Mouse (Mus musculus) kidney, adult 2 months (tissue): ENCODE results near the gene Cabp2.

ENCODE experiments used
- CTCF ChIP-seq: fragments of 200-500 bp; conservative IDR thresholded peaks from 2 replicates; pipeline ENCODE4 v1.5.1; 2011; ENCODE audit warnings: low read depth, mild to moderate bottlenecking, control low read depth, low read length, moderate library complexity, mixed read lengths; ENCODE audit not compliant: insufficient read depth, insufficient read length
- POLR2A ChIP-seq: fragments of 200-500 bp; IDR thresholded peaks from one replicate; pipeline ENCODE4 v1.6.1; 2011; ENCODE audit warnings: low read depth, low read length, control low read depth

DNA sequence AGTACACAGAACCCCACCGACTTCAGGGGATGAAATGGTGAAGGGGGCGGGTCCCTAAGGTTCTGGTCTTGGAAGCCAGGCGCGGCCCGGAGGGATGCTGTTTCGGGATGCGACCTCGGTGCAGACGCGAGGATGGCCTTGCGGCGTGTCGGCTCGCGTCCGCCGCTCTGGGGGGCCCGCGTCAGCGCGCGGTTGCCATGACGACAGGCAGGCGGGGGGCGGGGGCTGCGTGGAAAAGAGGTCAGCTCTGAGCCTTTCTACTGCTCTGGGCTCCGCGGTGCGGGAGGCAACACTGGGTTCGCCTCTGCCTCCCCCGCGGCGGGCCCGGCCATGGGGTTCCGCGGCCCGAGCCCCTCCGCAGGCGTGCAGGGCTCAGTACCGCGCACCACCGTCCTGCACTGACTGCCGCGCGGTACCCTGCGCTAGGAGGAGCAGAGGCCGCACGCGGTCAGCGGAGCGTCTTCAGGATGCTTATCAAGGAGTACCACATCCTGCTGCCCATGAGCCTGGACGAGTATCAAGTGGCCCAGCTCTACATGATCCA is 19.4 kb downstream of the Cabp2 start:
- TF ChIP-seq CTCF (no peak), POLR2A (no peak)
